Mouse (Mus musculus): ENCODE measurements around the gene Gtf3c5. TPM values are rescaled to one million over a fixed set of nuclear protein-coding genes. Genes with fewer than 3 reads are reported as not detected.

Gene Gtf3c5
- polyA plus RNA-seq, 1 experiment: 20.7 TPM

GRCm38 (mm10) chr2:28582647-28583353, 751 bp downstream of the Gtf3c5 start:
- DNase-seq (ENCODE audit: low read depth, low spot score): peak; percentile 76
- WGBS: under 1% methylated on average over 55 of the region's 56 CpGs

- 74% methylated on average over 5 of the region's 5 CpGs for WGBS
- DNase-seq (ENCODE audit: low read depth, low spot score): no peak
Measured at GRCm38 (mm10) chr2:28578003-28578402, 5.5 kb downstream of the Gtf3c5 start.

GRCm38 (mm10) chr2:28576815-28577214, 6.7 kb downstream of the Gtf3c5 start:
- whole genome bisulfite sequencing: 76% methylated on average over 3 of the region's 3 CpGs
- no peak for DNase-seq (ENCODE audit: low read depth, low spot score)

GRCm38 (mm10) chr2:28575341-28575740, 8.2 kb downstream of the Gtf3c5 start:
- DNase-seq (ENCODE audit: low read depth, low spot score): no peak
- WGBS: 56% methylated on average over 4 of the region's 4 CpGs

GRCm38 (mm10) chr2:28569903-28570302, 13.6 kb downstream of the Gtf3c5 start:
- DNase-seq (ENCODE audit: low read depth, low spot score): no peak
- WGBS: 70% methylated on average over 3 of the region's 3 CpGs

- 62% methylated on average over 5 of the region's 5 CpGs for WGBS
- no peak for DNase-seq (ENCODE audit: low read depth, low spot score)
Measured at GRCm38 (mm10) chr2:28566545-28566944, 17.0 kb downstream of the Gtf3c5 start.

GRCm38 (mm10) chr2:28564380-28564779, 19.2 kb downstream of the Gtf3c5 start:
- 95% methylated on average over 4 of the region's 4 CpGs for WGBS
- no peak for DNase-seq (ENCODE audit: low read depth, low spot score)

- DNase-seq (ENCODE audit: low read depth, low spot score): no peak
Measured at GRCm38 (mm10) chr2:28563830-28564229, 19.7 kb downstream of the Gtf3c5 start.

- no peak for DNase-seq (ENCODE audit: low read depth, low spot score)
- WGBS: 51% methylated on average over 6 of the region's 6 CpGs
Measured at GRCm38 (mm10) chr2:28563303-28563702, 20.2 kb downstream of the Gtf3c5 start, which contains the start of gene Cel. TSS of gene Cel (minus strand) at chr2:28563403.

- no peak for DNase-seq (ENCODE audit: low read depth, low spot score)
- WGBS: 72% methylated on average over 5 of the region's 5 CpGs
Measured at GRCm38 (mm10) chr2:28557452-28557851, 26.1 kb downstream of the Gtf3c5 start.

GRCm38 (mm10) chr2:28552301-28552700, 31.2 kb downstream of the Gtf3c5 start:
- DNase-seq (ENCODE audit: low read depth, low spot score): no peak
- WGBS: 95% methylated on average over 5 of the region's 5 CpGs

- WGBS: 94% methylated on average over 13 of the region's 13 CpGs
- no peak for DNase-seq (ENCODE audit: low read depth, low spot score)
Measured at GRCm38 (mm10) chr2:28549157-28549556, 34.4 kb downstream of the Gtf3c5 start.

- 48% methylated on average over 11 of the region's 11 CpGs for WGBS
- no peak for DNase-seq (ENCODE audit: low read depth, low spot score)
Measured at GRCm38 (mm10) chr2:28547237-28548172, 36.0 kb downstream of the Gtf3c5 start.

- WGBS: 80% methylated on average over 6 of the region's 6 CpGs
- DNase-seq (ENCODE audit: low read depth, low spot score): no peak
Measured at GRCm38 (mm10) chr2:28546560-28546959, 37.0 kb downstream of the Gtf3c5 start.

GRCm38 (mm10) chr2:28545976-28546375, 37.6 kb downstream of the Gtf3c5 start:
- no peak for DNase-seq (ENCODE audit: low read depth, low spot score)

- DNase-seq (ENCODE audit: low read depth, low spot score): no peak
- WGBS: 82% methylated on average over 8 of the region's 8 CpGs
Measured at GRCm38 (mm10) chr2:28543894-28544293, 39.7 kb downstream of the Gtf3c5 start.

- no peak for DNase-seq (ENCODE audit: low read depth, low spot score)
- 76% methylated on average over 8 of the region's 8 CpGs for WGBS
Measured at GRCm38 (mm10) chr2:28540587-28541227, 42.8 kb downstream of the Gtf3c5 start.

- no peak for DNase-seq (ENCODE audit: low read depth, low spot score)
- 64% methylated on average over 2 of the region's 2 CpGs for WGBS
Measured at GRCm38 (mm10) chr2:28539949-28540348, 43.6 kb downstream of the Gtf3c5 start.

GRCm38 (mm10) chr2:28539206-28539605, 44.3 kb downstream of the Gtf3c5 start:
- no peak for DNase-seq (ENCODE audit: low read depth, low spot score)
- WGBS: 28% methylated on average over 7 of the region's 7 CpGs

GRCm38 (mm10) chr2:28538817-28539128, 44.8 kb downstream of the Gtf3c5 start:
- WGBS: 17% methylated on average over 1 of the region's 1 CpGs
- DNase-seq (ENCODE audit: low read depth, low spot score): no peak
